Mouse (Mus musculus) c-Kit-negative CD71-positive TER-119-positive erythroid progenitor cells, embryonic 14.5 days (primary cell): ENCODE measurements around the gene Prkcb.

ENCODE experiments used
- DNase-seq: peaks from one replicate; pipeline ENCODE4 v3.0.0-alpha.2; 2013; ENCODE audit warnings: low read depth, low spot score

Prkcb gene

DNA sequence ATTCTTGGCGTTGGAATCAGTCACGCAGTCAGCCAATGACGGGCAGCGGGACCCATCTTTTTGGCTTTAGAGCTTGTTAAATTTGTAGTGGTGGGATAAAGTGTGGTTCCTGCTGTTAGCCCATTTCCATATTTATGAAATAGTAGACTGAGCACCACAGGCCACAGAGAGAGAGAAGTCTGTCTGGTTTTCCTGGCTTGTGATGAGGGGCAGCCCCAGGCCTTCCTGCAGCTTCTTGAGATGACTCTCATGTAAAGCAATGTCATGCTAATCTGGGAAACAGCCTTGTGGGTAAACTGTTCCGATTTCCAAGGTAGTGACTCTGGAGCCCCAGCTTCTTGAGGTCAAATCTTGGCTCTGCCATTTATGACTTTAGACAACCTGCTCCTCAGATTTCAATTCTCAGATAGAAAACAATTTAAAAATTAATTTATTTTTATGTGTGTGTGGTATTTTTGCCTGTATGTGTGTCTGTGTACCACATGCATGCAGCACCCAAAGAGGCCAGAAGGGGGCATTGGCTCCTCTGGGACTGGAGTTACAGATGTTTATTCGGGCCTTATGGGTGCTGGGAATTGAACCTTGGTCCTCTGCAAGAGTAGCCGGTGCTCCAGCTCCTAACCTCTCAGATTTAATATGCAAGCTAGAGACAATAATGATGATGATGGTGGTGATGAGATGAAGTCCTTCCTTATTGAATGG lies 32.4 kb downstream of the Prkcb start:
- no peak for DNase-seq

DNA sequence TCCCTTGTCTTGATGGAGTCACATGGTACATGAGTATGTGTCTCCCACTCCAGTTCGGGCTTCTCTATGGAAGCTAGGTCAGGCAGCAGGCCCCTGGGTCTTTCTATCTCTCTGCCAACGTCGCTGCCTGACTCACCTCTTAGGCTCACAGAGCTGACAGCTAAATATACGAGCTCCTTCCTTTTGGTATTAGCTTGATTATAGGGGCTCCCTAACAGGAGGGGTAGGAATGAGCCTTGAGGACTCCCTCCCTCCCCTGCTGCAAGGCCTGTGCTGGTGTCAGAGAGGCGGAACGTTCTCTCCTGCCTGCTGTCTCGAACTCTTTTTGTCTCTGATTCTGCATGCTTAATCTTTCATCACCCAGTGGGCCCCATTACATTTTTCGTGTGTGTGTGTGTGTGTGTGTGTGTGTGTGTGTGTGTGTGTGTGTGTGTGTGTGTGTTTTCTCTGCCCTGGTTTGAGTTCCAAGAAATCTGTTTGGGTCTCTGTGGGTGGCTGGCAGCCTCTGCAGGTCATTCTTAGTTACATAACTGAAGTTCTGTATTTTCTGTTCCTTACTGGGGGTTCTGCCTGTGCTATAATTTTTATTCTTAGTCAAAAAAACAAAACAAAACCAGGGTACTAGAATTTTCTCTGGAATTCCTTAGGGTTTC lies 33.6 kb downstream of the Prkcb start:
- DNase-seq: no peak

DNA sequence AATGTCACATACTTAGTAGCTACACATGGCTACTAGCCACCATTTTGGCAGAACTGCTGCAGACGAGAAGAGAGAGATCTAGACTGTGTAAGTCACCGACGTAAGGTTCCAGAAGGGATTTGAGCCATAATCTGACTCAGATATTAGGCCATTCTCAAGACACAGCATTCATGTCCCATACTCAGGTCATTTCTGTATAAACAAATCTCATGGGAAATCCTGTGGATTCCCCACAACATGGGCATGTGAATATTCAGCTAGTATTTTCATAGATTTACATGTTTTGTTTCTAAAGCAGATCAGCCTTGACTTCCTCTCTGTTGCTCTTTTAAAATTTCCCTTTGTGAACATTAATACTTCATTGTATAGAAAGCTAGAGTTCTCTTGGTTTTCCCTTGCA lies 39.4 kb downstream of the Prkcb start:
- no peak for DNase-seq

DNA sequence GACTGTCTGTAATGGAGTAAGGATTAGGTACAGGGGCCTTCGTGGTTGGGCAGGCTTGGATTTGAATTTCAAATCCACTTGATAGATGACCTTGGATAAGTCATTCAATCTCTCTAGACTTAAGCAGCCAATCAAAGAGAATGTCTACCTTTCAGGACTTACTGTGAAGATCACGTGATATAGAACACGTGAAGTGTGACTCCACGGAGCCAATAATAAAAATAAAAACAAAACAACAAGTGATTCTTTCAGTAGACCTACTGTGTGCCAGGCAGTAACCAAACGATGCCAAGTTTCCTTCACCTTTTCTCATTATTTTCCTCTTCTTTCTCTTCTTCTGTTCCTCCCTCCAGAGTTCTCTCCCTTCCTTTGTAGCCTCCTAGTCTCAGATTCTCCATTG lies 39.9 kb downstream of the Prkcb start:
- no peak for DNase-seq

DNA sequence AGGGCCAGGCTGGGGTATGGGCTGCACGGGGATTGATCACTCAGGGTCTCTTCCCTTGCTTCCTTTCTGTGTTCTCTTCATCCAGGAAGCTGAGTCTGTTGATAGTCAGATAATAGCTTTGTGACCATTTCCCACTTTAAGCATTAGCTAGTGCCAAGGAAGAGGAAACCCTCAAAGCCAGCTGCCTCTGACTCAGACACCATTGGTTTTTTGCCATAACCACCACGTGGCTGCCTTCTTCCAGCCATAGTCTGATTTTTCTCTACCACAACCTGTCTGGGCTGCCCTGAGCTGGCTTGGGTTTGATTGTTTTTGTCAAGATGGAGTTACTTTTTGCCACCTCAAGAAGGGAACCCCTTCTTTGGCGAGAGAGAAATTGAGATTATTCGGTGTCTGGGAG lies 41.0 kb downstream of the Prkcb start:
- DNase-seq: no peak

DNA sequence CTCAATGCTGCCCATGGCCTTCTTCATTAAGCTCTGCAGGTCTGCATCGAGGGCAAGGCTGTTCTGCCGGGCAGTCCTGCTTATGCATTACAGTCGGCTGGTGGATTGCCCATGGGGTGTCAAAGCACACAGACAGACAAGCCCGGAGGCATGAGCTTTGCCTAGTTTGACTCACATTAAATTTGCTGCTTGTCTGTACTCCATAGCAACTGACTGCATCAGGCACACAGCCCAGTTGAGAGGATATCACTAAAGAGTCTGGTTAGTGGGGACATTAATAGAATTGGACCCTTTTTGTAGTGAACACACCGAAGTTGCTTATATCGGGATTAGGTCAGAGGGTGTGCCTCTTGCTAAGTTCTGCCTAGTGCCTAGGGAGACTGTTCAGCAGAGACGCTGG lies 45.1 kb downstream of the Prkcb start:
- DNase-seq: no peak

DNA sequence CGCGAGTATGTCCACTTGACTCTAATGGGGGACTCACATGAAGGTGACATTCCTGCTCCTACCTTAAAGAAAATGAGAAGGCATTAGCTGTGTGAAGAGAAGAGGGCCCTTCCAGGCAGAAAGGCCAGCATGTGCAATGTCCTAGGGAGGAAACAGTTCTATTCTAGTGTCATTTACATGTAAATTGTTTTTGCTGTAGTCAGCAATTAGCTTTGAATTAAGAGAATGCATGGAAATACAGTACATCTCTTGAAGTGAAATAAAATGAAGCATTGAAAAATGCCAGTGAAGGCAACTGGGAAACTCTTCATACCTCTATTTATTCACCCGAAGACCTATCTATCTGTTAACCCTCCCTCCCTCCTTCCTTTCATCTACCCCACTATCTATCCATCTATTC lies 48.8 kb downstream of the Prkcb start:
- no peak for DNase-seq

DNA sequence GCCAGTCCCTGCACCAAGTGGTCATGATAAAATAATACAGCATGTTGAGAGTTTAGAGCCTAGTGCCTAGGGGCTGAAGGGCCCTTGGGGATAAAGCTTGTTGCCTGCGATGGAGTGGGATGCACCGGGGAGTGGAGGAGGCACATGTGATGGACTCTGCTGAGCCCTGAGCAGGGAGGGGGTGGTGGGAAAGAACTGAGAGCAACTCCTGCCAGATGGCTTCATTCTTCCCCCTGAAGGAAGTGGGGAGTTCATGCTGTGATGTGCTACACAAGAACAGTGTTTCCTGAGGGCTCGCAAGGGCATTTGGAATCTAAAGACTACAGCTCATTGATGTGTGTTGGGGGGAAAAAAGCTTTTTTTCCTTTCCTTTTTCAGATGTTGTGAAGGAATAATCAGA lies 49.5 kb downstream of the Prkcb start:
- no peak for DNase-seq

DNA sequence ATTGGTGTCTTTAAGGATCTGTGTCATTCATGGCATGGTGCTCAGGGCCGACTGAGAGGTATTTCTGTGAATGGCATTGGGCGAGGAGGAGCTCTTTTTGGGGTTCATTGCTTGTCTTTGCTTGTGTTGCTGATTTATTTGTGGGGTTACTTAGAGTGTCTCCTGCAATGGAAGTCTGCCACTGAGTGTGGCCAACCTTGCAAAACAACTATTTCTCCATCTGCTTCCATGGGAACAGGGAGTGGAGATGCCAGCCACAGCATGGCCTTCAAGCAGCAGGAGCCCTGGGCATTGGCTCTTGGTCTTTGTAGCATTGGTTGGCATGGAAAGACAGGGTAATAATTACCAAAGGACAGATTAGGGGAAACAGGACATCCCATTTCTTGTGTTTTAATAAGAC lies 50.9 kb downstream of the Prkcb start:
- DNase-seq: no peak

DNA sequence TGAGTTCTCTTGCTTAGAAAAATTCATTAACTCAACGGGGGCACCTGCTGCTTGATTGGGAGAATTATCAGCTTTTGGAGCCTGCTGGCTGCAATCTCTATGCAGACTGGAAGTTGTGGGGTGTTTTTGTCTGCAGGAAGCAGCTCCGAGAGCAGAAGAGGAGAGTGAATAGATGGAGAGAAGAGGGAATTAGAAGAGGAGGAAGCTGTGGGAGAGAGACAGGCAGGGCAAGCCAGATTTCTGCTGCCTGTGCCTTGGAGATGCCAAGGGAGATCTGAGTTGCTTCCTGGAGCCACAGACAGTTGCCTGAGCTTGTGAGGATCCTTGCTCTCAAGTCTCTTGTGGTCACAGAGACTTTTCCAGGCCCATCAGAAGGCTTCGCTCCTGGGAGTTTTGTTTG lies 53.3 kb downstream of the Prkcb start:
- no peak for DNase-seq

DNA sequence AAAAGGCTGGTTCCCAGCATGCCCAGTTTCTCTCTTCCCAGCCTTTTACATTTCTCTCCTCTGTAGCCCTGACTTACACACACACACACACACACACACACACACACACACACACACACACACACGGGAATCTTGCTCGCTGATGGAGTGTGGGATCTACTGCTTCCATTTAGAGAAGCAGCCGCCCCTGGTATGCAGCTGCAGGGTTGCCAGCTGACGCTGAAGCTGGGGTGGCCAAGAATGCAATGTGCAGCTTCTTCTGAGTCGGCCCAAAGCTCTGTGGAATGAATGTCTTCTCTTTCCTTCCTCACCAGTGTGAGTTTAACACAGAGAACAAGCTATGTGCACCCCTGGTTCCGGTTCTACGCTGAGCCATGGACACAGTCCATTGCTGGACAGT lies 56.1 kb downstream of the Prkcb start:
- DNase-seq: no peak

DNA sequence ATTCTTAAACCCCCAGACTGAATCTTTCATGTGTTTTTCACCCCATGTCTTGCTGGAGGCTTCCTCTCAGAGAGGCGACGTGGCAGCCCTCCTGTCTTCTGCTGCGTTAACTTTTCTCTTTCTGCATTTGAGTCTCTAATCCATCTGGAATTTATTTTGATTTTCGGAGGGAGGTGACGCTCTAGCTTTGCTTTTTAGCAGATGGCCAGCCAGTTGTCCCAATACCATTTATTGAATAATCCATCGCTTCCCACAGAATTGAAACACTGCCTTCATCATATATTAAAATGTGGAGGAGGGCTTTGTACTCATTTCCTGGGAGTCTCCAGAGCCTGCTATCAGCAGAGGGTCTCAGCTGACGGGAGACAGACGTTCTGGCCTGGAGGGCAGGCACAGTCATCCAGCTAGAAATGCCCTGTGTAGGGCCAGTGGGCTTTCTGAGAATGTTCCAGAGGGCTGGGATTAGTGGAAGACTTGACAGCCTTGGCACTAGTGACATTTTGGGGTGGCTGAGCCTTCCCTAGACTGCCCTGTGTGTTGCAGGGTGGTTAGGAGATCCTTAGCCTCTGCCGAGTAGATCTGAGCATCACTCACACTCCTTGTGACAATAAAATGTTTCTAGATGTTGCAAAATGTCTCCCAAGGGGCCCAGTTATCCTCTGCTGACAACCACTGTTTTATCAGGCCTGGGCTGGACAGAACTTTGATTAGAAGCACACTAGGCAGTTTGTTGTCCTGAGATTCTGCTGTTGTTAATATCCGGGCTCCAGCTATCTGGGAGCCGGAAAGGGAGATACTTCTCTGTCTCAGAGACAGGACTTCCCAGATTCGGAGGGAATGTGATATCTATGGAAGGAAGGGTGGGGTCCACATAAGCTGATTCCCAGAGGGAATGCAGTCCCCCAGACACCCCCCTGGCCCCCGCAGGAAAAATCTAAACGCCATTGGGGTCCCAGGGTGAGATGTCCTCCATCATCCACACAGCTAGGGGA lies 58.0 kb downstream of the Prkcb start:
- DNase-seq: no peak

DNA sequence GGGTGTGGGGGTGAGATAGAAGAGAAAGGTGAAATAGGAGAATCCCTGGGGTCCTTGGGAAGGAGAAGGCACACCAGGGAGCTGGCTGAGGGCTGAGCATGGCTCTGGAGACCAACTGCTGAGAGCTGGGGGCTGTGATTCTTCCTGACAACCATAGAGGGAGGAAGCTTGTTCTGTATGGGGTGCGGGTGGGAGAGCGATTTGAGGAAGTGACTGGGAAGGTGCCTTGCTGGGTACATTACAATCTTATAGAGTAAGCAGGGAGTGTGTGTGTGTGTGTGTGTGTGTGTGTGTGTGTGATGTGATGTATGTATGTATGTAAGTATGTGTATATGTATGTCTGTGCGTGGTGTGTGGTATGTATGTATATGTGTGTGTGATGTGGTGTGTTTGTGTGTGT lies 58.9 kb downstream of the Prkcb start:
- no peak for DNase-seq

DNA sequence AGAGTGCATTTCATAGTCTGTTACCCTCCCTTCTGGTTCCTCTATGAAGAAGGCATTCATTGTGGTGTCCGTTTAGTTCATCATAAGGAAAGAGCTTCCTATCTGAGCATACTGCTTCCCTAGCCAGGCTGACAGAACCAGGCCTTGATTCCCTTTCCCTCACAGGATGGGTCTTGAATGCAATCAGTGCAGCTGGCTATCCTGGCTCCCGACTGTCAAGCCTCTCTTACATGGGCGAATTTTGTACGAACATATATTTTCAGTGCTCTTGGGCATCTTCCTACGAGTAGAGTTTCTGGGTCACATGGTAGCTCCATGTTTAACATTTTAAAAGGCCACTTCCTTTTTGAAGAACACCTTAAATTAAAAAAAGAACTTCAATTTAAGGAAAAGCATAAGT lies 61.4 kb downstream of the Prkcb start:
- DNase-seq: no peak

DNA sequence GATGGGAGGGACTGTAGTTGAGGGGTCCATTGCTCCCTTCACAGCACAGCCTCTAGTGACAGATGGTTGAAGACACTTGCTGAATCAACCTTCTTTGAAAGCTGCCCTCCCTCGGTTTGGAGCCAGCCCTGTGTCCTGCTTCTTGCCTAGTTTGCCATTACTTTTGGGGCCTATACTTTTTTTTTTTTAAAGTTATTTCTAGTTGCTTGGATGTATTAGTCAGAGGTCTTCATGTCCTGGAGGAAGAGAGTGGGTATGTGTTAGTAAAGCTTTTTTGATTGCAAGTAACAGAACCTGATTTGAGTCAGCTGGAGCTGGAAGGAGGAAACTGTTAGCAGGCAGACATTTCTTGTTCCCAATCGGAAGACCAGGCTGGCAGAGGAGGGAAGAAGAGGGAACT lies 62.2 kb downstream of the Prkcb start:
- DNase-seq: no peak

DNA sequence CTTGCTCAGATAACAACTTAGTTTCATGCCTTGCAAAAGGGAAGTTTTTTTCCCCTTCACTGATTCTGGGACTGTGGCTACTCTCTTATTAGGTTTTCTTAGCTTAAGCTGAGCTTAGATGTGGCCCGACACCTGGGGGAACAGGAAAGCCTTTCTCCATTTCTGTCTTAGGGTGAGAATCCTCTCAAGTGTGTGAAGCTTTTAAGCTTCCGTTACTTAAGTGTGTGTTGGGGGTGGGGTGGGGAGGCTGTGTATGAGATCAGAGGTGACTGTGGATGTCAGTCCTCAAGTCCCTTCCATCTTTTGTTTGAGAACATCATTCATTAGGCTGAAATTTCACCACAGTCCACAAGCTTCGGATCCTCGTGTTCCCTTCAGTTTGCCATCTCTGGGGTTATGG lies 63.3 kb downstream of the Prkcb start:
- no peak for DNase-seq

DNA sequence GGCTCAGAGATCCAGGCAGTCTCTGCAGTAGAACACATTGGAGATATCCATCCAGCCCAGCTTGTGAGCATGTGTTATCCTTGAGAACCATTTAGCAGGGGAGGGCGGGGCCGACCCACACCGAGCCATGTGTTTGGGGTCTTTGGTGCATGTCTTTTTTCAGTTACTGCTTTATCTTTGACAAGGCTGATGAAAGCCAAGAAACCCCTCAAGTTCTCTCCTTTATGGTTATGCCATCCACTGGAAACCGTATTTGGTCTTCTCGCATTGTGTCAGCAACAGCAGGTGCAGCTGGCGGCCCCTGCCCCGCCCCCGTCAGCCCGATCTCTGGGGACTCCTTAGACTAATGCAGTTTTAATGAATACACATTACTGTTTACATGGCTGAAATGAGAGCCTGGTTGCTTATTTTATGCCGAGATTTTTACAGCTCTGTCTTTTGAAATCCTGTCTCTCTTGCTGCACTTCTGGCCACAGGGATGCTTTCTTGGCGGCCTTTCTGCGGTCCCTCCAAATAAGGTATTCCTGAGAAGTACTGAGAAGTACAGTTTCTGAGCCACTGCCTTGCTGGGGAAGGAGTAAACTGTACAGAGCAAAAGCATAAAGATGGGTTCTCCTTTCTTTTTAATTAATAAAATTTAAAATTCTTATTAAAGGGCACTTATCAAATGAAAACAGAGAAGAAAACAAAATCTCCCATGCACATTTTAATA lies 64.2 kb downstream of the Prkcb start:
- DNase-seq: no peak

DNA sequence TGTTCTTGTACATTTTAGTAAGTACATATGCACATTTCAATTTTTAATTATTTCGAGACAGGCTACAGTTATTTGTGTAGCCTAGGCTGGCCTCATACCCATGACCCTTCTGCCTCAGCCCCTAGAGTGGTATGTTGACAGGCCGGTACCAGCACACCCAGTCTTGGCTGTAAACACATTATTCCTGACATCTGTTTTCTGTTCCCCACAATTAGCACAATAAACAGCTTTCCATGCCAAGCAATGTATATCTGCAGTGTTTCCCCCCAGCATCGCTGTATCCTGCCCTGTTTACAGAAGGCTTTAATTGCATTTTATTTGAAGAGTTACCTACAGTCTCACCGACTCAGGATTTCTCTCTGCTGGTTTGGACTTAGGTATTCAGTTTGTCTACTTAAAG lies 64.8 kb downstream of the Prkcb start:
- DNase-seq: no peak

DNA sequence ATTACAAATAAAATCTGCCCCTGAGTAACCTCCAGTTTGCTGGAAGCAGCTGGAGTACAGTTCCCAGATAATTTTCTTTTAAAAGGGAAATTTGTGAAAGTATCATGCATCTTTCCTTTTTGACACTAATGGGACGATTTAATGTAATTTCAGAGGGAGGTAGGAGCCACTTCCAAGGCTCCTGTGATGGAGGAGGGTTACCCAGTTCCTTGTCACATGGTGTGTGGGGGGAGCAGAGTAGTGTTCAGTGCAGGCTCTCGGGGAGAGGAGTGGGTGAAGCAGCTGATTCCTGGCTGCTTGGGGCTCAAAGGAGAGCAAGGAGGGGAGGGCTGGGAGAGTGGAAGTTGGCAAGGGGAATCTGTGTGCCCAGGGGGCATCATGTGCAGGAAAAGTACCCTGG lies 68.4 kb downstream of the Prkcb start:
- DNase-seq: no peak

DNA sequence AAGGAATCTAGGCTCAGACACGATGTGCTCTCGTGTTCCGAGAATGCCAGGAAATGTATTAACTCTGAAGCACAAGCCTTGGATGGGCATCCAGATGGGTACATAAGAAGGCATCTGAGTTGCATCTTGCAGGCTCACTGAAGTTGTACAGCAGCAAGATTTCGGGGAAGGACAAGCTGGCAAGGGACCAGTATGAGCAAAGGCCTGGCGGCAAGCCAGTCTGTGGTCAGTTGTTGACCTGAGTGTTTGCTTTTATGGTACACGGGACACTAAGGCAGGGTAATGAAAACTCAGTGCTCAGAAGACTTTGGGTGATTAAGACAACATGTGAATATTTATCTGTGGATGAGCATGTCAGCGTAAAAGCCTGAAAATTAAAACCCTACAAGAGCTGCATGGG lies 69.3 kb downstream of the Prkcb start:
- DNase-seq: no peak

DNA sequence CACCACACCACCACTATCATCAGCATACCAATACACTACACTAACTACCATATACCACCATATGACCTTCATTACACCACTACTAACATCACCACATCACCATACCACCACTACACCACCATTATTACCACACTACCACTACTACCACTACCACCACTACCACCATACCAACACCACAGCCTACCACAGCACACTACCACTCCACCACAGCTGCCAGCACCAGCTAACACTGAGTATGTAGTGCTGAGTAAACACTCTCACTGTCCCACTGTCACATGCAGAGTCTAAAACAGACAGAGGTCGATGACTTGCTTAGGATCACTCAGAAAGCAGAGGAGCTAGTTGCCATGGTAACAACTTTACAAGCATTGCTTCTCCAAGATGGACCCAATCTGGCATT lies 78.1 kb downstream of the Prkcb start:
- no peak for DNase-seq
